Mouse (Mus musculus) liver, embryonic 14.5 days (tissue): ENCODE results near the gene Gstm6.

ENCODE experiments used
- CTCF ChIP-seq: IDR thresholded peaks from 2 replicates; pipeline ENCODE4 v1.5.1; 2016; ENCODE audit warnings: antibody characterized with exemption, low read depth, control low read depth
- EP300 ChIP-seq: IDR thresholded peaks from 2 replicates; pipeline ENCODE4 v1.6.1; 2016; ENCODE audit warnings: antibody characterized with exemption, low read depth

- TF ChIP-seq EP300 (no peak), CTCF (no peak)
These were observed 26.9 kb downstream of the Gstm6 start for GRCm38 (mm10) chr3:107916674-107917073.
